Mouse (Mus musculus): ENCODE results near the gene Tmem132d. TPM values are rescaled to one million over a fixed set of nuclear protein-coding genes. Genes with fewer than 3 reads are reported as not detected.
"Not testable (repeated sequence)": the region's sequence is repeated elsewhere in the genome, so short reads cannot be mapped to it uniquely, and the experiment has no call there.

The Tmem132d gene
- total RNA-seq, 2 experiments from 2014 or later: 0.05 TPM; not detected in 1

GRCm38 (mm10) chr5:127806850-127807249 is 626.0 kb downstream of the Tmem132d start:
- DNase-seq (ENCODE audit: low spot score): no peak

GRCm38 (mm10) chr5:127800907-127801306 is 632.0 kb downstream of the Tmem132d start:
- DNase-seq (ENCODE audit: low spot score): no peak

GRCm38 (mm10) chr5:127781221-127781620 is 651.7 kb downstream of the Tmem132d start:
- no peak for DNase-seq (ENCODE audit: low spot score)

DNA sequence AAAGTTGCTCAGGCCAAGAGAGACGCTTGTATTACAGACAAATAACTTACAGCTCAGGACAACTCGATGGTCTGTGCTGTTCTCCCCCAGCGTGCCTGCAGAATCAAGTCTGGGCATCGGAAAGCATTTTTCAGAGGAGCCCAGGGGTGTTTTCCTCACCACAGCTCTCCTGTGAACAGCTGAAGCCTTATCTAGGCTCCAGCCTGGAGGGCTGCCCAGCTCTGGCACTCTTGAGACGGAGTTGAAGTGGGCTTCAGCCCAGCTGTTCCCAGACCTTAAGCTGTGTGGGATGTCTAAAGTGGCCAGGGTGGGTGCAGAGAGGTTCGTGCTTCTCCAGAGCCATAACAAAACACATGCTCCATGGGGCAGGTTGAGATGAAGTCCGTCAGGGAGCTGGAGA is 657.1 kb downstream of the Tmem132d start:
- no peak for DNase-seq (ENCODE audit: low spot score)

DNA sequence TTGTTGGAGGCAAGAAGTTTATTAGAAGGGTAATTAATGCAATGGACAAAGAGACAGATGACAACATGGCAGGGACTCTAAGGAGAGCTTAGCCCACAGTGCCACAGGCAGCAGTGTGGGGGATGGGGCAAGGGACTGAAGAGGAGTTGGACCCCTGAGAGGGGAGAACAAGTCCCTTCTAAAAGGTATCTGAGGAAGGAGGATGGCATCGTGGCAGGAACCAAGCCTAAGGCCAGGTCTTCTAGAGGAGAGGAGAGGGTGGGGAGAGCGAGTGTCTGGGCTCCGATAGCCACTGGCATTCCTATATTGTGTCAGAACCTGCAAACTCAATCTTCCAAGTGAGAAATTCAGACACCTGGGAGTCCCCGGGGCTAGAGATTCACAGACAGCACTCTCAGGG is 674.3 kb downstream of the Tmem132d start:
- no peak for DNase-seq (ENCODE audit: low spot score)

DNA sequence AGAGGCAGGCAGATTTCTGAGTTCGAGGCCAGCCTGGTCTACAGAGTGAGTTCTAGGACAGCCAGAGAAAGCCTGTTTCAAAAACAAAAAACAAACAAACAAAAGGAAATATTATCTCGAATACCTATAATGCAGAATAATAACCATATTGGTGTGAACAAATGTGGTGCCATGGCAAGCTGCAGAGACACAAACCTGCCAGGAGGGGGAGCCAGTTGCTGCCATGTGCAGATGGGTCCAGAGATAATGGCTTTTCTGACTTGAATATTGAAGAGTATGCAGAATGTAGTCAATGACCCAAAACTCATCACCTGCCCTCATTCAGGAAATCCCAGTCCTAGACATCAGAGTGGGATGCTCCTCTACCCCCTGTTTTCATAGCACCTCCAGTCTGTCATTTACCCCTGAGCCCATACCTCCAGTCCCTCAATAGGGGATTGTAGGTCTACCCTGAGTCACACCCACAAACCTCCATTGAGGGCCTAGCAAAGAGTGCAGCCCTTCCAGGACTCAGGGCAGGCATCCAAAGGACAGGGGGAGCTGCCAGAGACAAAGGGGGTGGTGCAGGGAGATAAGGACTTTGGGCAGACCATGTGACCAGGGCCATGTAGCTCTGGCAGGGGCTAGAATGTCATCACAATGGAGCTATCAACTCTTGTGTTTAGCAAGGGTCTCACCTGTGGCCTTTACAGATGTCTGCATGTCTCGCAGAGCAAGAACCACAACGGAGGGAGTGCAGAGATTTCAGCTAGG is 676.0 kb downstream of the Tmem132d start:
- no peak for DNase-seq (ENCODE audit: low spot score)

DNA sequence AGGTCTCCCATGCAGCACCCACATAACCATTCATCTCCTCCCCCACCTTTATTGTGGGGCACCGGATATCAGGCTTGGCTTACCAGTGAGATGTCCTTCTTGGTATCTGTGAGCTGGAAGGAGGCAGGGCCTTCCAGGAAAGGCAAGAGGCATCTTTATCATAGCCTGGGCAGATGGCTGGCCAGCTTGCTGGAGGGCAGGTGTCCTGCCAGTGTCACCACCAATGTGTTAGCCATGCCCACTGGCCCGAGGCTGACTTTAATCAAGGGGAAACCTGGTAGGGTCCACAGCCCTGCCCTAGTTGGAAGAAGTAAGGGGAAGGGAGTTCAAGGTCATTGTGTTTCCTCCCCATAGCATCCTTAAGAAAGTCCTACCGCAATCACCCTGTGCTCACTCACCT is 676.9 kb downstream of the Tmem132d start:
- no peak for DNase-seq (ENCODE audit: low spot score)

- no peak for DNase-seq (ENCODE audit: low spot score)
Measured at GRCm38 (mm10) chr5:127755594-127755993, 677.3 kb downstream of the Tmem132d start.

DNA sequence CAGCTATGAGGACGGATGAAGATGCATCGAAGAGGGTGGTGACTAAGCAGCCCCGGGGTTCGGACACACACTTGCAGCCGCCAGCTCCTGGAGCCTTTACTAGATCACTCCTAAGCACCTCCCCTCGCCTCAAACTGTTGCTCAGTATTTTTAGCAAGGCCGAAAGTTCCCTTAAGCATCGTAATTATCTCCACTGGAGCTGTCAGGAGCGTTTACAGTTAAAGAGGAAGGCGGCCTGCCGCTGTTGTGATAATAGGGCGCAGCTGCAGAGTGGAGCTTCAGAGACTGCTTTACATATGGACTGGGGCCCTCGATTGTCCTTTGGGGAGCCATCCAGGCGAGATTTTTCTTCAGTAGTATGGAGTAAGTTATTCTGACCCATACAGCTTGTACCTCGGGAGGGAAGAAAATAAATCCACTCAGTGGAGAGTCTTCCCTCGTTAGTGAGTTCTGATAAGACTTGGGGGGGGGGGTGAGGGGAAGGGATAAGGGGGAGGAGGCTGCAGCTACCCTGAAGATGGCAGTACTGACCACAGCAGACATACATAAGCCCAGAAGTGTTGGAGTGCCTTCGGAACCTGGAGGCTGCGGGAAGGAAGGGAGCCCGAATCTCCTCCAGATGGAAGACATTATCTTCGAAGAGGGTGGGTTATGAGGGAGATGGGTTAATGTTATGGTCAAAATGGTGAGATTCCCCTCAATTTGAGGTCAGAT is 681.5 kb downstream of the Tmem132d start:
- no peak for DNase-seq (ENCODE audit: low spot score)

GRCm38 (mm10) chr5:127749540-127749939 is 683.3 kb downstream of the Tmem132d start:
- DNase-seq (ENCODE audit: low spot score): not testable (repeated sequence)

- DNase-seq (ENCODE audit: low spot score): no peak
Measured at GRCm38 (mm10) chr5:127741331-127741730, 691.5 kb downstream of the Tmem132d start.

Other genes starting within 250 kb of the Tmem132d start
- 1 to 10 TPM in 1 of 2 experiments, under 1 TPM in 1; 0.95 to 1.2 TPM for gene Fzd10, start 167.8 kb upstream of the Tmem132d start, total RNA-seq (2021)

Data from gastrocnemius, adult 18-20 months (tissue).